Mouse (Mus musculus) neural tube, embryonic 12.5 days (tissue): ENCODE data around the gene Zic2. TPM values are rescaled to one million over a fixed set of nuclear protein-coding genes. Genes with fewer than 3 reads are reported as not detected.

Source experiments
- ATAC-seq: fragments of 200-750 bp; cut with Nextera tagmentation; 2 replicates; pipeline ENCODE4 v1.8.0; 2017; ENCODE audit warnings: low read depth, mild to moderate bottlenecking, moderate TSS enrichment, moderate library complexity; ENCODE audit not compliant: low FRiP score
- H3K27ac ChIP-seq: fragments of 300-500 bp; sonication (generic); 2 replicates; pipeline ENCODE4 v1.5.1; 2016
- H3K27me3 ChIP-seq: fragments of 300-500 bp; sonication (generic); replicated peaks from 2 replicates; pipeline ENCODE4 v1.6.1; 2016; ENCODE audit warnings: mild to moderate bottlenecking
- H3K36me3 ChIP-seq: fragments of 300-500 bp; sonication (generic); 2 replicates; pipeline ENCODE4 v1.6.1; 2016; ENCODE audit warnings: mild to moderate bottlenecking
- H3K4me1 ChIP-seq: fragments of 300-500 bp; sonication (generic); 2 replicates; pipeline ENCODE4 v1.6.1; 2016
- H3K4me2 ChIP-seq: fragments of 300-500 bp; sonication (generic); replicated peaks from 2 replicates; pipeline ENCODE4 v1.6.1; 2016; ENCODE audit warnings: mild to moderate bottlenecking
- H3K4me3 ChIP-seq: fragments of 300-500 bp; sonication (generic); 2 replicates; pipeline ENCODE4 v1.5.1; 2016
- H3K9ac ChIP-seq: fragments of 300-500 bp; sonication (generic); 2 replicates; pipeline ENCODE4 v1.6.1; 2016; ENCODE audit warnings: mild to moderate bottlenecking
- H3K9me3 ChIP-seq: fragments of 300-500 bp; sonication (generic); 2 replicates; pipeline ENCODE4 v1.6.1; 2016; ENCODE audit warnings: mild to moderate bottlenecking
- WGBS: fragments of 180-500 bp; shearing (Covaris S2); methylation state at CpG from one replicate; pipeline ENCODE4 v1.1.7; 2016; 5-methylcytosine and 5-hydroxymethylcytosine counted together
- polyA plus RNA-seq: library from polyadenylated mRNA; unstranded; fragments of >200 nt; fragmentation: Nextera tagmentation; extraction: Ambion mirVana; gene quantifications from 2 replicates; pipeline ENCODE4 v1.2.1, GENCODE M21; 2016

The Zic2 gene
- polyA plus RNA-seq, 1 experiment from 2014 or later, result 11.6 TPM

DNA sequence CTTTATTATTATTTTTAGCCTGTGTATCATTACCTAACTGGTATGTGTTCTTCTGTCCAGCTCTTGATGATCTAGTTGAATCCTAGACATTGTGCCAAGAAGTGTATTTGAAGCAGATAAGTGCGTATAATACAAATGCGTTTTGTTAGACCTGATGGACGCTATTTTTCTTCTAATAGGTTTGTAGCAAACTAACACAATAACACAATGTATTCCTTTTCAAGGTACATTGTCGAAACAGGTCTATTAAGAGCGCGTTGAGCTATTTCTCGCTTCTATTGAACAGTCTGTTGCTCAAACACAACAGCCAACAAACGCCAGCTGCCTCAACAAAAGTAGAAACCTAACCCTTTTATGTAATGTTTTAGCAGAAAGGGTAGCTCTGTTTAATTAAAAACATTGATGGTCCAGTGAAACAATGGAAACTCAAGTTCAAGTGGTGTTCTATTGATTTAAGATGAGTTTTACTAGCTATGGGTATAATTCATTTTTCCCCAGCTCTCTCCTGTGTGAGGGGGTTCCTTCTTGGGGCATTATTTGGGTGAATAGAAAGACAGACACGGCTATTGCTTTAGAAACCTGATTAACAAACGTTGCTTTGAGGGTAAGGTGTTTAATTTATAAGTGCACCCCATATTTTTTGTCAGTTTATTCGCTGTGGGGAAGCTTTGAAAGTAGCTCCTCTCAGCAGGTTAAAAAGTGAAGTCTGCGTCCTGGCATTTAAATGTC lies 14.6 kb downstream of the Zic2 start:
- ATAC-seq, result peak; percentile 71
- no peak overlapping the region for H3K9ac ChIP-seq
- H3K27me3 ChIP-seq, result peaks cover 44% of the 10 kb centered on the region
- 2% methylated on average over 12 of the region's 12 CpGs for WGBS
- no peaks in the 10 kb centered on the region for H3K36me3 ChIP-seq
- H3K4me1 ChIP-seq, result peaks cover 12% of the 10 kb centered on the region; the same call in 1 of the 2 replicates
- peak overlapping the region; percentile 60 for H3K4me2 ChIP-seq
- H3K4me3 ChIP-seq, result 0 out of 2 replicates have a peak overlapping the region, but pooled peaks have one; percentile 28
- H3K9me3 ChIP-seq, result peaks cover 4% of the 10 kb centered on the region; the same call in 1 of the 2 replicates
- H3K27ac ChIP-seq, result no peak overlapping the region

DNA sequence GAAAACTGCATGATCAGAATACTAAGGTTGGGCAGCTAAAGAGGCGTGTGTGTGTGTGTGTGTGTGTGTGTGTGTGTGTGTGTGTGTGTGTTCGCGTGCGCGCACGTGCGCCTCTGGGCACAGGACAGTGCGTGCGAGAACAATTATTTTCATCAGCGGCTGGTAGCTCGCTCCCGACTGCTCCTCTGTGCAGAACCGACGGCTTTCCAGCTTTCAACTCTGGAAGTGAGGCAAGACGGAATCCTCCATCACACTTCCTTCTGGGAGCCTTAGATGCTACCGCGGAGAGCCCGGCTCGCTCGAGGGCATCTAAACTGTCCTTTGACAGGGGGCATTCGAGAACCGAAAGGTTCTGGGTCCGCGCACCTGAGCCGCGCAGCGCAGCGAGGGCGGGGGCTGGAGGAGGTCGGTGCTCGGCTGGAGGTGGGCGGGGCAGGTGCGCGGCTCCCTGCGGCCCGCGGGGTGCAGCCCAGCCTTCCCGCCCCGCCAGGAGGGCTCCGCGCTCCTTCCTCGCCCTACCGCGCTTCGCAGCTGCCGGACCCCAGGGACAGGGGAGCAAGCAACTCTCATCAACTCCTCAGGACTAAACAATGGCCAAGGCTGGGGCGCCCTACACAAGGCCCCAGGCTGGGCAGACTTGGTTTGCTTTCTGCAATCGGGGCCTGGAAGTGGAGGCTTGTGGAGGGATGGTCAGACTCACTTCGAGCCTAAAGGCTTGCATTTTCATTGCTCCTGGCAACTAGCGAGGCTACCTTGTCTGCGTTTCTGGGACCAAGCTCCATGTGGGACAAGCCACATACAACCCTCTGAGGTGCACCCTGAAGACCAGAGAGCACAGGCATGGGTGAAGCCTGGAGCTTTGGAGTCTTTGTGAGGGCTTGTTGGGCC lies 15.4 kb downstream of the Zic2 start, which contains the start of gene Gm10837:
Gene Gm10837, plus strand, starts transcription at position 146 of the 888 bp plus-strand sequence.
- Histone ChIP-seq H3K4me2 (peak within 1 kb of the TSS; percentile 60), H3K9me3 (peaks cover 4% of the 10 kb centered on the region; the same call in 1 of the 2 replicates), H3K4me3 (peak within 1 kb of the TSS; percentile 28), H3K36me3 (no peaks in the 10 kb centered on the region), H3K27ac (no peak within 1 kb of the TSS), H3K4me1 (0 out of 2 replicates have a peak, but pooled peaks cover 12% of the 10 kb centered on the region), H3K27me3 (peaks cover 36% of the 10 kb centered on the region), H3K9ac (no peak within 1 kb of the TSS)
- WGBS, result under 1% methylated on average over 51 of the region's 51 CpGs
- ATAC-seq, result peak; percentile 90

DNA sequence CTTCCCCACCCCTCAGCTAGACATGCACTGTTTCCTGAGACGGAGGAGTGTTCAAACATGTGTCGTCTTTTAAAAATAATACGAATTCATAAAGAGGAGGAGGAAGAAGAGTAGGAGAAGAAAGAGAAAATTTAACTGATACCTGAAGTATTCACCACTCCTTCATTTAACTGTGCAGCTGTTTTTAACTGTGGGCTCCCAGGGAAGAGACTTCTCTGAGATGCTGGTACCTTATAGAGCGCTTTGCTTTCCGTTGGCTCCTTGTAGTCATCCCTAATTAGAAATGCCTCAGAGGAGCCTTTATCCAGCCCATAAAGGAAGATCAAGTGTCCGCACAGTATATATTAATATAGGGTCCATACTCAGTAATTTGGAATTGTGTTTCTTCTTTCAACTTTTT lies 16.3 kb downstream of the Zic2 start:
- Histone ChIP-seq H3K4me1 (0 out of 2 replicates have a peak, but pooled peaks cover 12% of the 10 kb centered on the region), H3K9ac (no peak overlapping the region), H3K4me3 (no peak overlapping the region), H3K36me3 (no peaks in the 10 kb centered on the region), H3K4me2 (no peak overlapping the region), H3K27ac (no peak overlapping the region), H3K27me3 (peaks cover 31% of the 10 kb centered on the region), H3K9me3 (peaks cover 4% of the 10 kb centered on the region; the same call in 1 of the 2 replicates)
- no peak for ATAC-seq
- WGBS, result 66% methylated on average over 6 of the region's 6 CpGs

DNA sequence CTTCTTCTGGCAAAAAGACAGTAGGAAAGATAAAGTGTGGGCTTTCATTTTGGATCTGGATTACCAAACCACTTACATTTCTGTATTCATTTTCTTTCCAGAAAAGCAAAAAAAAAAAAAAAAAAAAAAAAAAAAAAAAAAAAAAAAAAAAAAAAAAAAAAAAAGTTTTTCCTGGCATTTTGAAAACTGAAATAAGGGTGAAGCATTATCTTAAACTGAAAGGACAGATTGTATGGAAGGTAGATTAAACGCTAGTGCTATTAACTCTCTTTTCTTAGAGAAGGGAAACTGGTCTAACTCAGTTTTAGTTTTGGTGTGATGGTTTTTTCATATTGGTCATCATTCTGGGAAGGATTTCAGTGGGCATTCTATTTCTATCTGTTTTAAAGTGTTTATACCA lies 16.8 kb downstream of the Zic2 start:
- Histone ChIP-seq H3K4me3 (no peak overlapping the region), H3K27me3 (peaks cover 30% of the 10 kb centered on the region), H3K9ac (no peak overlapping the region), H3K4me2 (no peak overlapping the region), H3K4me1 (0 out of 2 replicates have a peak, but pooled peaks cover 12% of the 10 kb centered on the region), H3K36me3 (no peaks in the 10 kb centered on the region), H3K27ac (no peak overlapping the region), H3K9me3 (peaks cover 4% of the 10 kb centered on the region; the same call in 1 of the 2 replicates)
- 80% methylated on average over 1 of the region's 1 CpGs for WGBS
- no peak for ATAC-seq

DNA sequence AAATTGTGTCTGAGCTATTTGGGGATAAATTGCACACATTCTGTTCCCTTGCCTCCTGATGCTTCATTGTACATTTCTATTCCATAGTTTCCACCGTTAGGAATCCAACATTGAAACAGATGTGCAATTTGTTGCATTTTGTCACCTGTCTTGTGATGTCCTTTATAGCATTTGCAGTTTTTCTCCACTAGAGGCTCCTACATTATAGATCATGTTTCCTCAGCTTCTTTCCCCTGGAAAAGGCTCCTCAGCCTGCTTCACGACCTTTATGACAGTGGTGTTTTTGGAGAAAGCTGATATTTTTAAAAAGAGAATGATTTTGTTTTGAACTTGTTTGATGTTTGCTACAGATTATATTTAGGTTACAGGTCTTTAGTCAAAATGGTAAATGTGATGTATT lies 33.8 kb downstream of the Zic2 start:
- 38% methylated on average over 2 of the region's 2 CpGs for WGBS
- no peak overlapping the region for H3K4me3 ChIP-seq
- ATAC-seq, result no peak
- H3K9ac ChIP-seq, result no peak overlapping the region
- H3K4me1 ChIP-seq, result no peaks in the 10 kb centered on the region
- no peaks in the 10 kb centered on the region for H3K27me3 ChIP-seq
- no peaks in the 10 kb centered on the region for H3K9me3 ChIP-seq
- no peak overlapping the region for H3K27ac ChIP-seq
- H3K36me3 ChIP-seq, result no peaks in the 10 kb centered on the region
- H3K4me2 ChIP-seq, result no peak overlapping the region

DNA sequence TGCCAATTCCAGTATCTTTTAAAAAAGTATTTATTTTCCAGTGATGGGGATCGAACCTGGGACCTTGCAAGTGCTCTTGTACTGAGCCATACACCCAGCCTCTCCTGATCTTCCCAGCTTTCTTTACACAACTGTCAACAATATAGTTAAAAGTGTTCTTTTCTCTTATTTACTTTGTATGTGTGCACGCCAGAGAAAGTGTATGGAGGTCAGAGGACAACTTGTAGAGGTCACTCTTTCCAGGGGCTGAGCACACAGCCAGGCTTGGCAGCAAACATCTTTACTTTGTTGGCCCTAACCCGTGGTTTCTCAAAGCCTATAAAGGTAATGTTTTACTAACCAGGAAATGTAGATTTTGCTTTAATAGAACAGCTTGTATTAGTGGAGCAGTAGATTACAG lies 36.3 kb downstream of the Zic2 start:
- WGBS, result 76% methylated on average over 3 of the region's 3 CpGs
- H3K9ac ChIP-seq, result no peak overlapping the region
- no peaks in the 10 kb centered on the region for H3K27me3 ChIP-seq
- no peaks in the 10 kb centered on the region for H3K4me1 ChIP-seq
- H3K4me2 ChIP-seq, result no peak overlapping the region
- no peak for ATAC-seq
- H3K36me3 ChIP-seq, result no peaks in the 10 kb centered on the region
- no peak overlapping the region for H3K27ac ChIP-seq
- no peak overlapping the region for H3K4me3 ChIP-seq
- H3K9me3 ChIP-seq, result no peaks in the 10 kb centered on the region

DNA sequence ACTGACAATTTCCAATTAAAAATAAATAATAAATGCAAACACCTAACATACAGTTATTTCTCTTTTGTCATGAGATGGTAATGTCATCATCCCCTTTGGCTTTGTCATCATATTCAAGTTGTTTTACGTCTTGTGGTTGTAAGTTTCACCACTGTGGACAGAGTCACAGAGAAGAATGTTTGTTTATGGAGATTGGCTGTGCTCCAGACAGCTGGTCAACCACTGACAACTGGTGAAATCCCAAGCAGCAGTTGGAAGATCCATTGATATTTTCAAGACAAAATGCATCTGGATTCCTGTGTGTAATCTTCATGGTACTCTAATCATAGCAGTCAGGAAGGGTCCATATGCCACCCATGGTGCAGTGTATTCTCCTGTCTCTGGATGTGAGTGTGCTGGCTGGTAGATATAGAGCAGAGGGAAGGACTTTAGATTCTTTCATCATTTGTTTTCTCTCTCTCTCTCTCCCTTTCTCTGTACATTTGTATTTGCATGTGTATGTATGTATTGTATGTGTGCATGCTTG lies 38.3 kb downstream of the Zic2 start:
- Histone ChIP-seq H3K9me3 (no peaks in the 10 kb centered on the region), H3K4me2 (no peak overlapping the region), H3K36me3 (no peaks in the 10 kb centered on the region), H3K27me3 (no peaks in the 10 kb centered on the region), H3K9ac (no peak overlapping the region), H3K4me1 (no peaks in the 10 kb centered on the region), H3K4me3 (no peak overlapping the region), H3K27ac (no peak overlapping the region)
- ATAC-seq, result no peak
- WGBS, result 70% methylated on average over 1 of the region's 1 CpGs

DNA sequence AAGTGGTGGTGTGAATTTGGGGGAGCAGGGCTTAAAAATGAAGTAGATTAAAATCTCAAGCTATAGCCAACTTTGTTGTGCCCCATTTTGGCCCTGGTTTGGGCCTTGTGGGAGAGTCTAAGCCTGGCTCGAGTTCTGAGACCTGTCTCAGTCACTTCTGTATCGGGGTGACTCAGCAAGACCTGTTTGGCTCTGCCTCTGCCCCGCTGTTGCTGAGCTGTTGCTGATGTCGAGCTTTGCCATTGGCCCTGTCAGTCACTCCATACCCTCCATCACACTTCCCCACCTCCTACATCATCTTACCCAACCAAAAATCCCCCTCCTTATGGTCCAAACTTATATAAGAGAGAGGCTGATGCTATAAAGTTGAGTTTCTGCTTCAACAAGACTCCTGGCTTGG lies 53.2 kb downstream of the Zic2 start:
- Histone ChIP-seq H3K9ac (no peak overlapping the region), H3K4me1 (no peaks in the 10 kb centered on the region), H3K9me3 (no peaks in the 10 kb centered on the region), H3K36me3 (no peaks in the 10 kb centered on the region), H3K4me2 (no peak overlapping the region), H3K27ac (no peak overlapping the region), H3K4me3 (no peak overlapping the region), H3K27me3 (no peaks in the 10 kb centered on the region)
- no peak for ATAC-seq
- WGBS, result 86% methylated on average over 4 of the region's 4 CpGs

Other genes starting within 250 kb of the Zic2 start
- gene Gm5089, start 24.3 kb upstream of the Zic2 start, polyA plus RNA-seq, result 1.3 TPM in 2 replicates
- gene Zic5, start 9.8 kb upstream of the Zic2 start, polyA plus RNA-seq, result 11.3 and 14.3 TPM in 2 replicates
- gene Gm10837, start 15.2 kb downstream of the Zic2 start, polyA plus RNA-seq, result 0.57 and 0.68 TPM in 2 replicates
- 33.0 and 35.0 TPM in 2 replicates for gene Pcca, start 58.9 kb downstream of the Zic2 start, polyA plus RNA-seq